Mouse (Mus musculus) adrenal gland (tissue): ENCODE measurements around the gene Pygm.

Experiments
- intact Hi-C: fragments of 180-260 bp; cut with DNase I; formaldehyde crosslinking; loops from one replicate; pipeline ENCODE4 v1.15.1; 2025

Gene Pygm

DNA sequence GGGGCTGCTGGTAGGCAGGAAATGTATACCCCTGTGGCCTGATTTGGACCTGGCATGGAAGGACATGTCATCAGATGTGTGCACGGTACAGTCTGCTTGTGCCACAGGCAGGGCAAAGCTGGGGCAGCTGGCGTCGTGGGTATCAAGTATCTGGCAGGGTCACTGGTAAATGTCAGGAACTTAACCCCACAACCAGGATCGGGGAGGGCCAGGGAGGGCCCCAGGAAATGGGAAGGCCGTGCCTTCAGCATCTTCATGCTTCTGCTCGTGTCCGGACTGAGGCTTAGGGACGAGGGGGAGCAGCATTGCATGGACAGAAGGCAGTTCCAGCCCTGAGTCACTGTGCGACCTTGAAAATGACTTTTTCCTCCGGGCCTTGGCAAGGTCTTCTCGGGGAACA, 755 bp downstream of the Pygm start:
- intact Hi-C loops = no loop called here

DNA sequence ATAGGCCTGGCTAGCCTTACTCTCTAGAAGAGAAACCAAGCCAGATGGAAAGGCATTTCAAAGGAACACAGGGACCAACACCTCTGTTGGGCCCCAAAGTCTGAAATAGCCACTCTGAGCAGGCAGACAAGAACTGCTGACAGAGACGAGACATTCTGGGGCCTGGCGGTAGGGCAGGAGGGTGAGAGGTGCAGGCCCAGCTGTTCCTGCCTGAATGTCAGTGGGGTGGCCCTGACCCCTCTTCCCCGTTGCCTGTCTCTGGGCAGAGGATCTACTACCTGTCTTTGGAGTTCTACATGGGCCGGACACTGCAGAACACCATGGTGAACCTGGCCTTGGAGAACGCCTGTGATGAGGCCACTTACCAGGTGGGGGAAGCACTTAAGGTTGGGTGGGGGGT, 1.2 kb downstream of the Pygm start:
- intact Hi-C loops = no loop called here

DNA sequence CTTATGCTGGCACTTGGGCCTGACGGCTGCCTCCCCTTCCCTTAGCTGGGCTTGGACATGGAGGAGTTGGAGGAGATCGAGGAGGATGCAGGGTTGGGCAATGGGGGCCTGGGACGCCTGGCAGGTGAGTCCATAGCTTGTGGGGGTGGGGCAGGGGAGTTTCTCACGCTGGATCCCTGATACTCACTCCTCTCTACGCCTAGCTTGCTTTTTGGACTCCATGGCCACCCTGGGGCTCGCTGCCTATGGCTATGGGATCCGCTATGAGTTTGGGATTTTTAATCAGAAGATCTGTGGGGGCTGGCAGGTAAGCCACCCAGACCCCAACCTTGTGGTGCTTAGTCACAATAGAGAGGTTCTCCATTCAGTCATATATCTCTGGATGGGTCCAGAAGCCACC, 1.6 kb downstream of the Pygm start:
- intact Hi-C loops = no loop called here

DNA sequence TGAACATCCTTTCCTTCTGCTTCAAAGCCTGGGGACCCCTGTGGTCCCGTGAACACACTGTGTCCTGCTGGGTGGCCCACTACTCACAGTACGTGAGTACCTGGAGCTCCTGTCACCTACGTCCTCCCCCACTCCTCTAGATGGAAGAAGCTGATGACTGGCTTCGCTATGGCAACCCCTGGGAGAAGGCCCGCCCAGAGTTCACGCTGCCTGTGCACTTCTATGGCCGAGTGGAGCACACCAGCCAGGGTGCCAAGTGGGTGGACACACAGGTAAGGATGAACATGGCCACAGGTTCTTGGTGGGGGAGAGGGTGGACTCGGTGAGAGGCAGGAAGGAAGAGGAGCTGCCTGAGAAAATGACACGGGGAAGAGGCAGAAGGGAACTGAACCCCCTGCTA, 2.0 kb downstream of the Pygm start:
- intact Hi-C loops = no loop called here

DNA sequence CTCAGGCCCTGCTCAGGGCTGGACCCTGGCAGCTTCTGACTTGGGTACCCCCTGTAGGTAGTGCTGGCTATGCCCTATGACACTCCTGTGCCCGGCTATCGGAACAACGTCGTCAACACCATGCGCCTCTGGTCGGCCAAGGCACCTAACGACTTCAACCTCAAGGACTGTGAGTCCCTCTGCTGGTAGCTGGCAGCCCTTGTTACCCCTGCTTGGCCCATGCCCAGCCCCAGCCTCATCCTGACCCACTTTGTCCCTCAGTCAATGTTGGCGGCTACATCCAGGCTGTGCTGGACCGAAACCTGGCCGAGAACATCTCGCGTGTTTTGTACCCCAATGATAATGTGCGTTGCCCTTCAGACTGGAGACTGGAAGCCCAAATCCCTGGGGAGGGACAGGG, 3.8 kb downstream of the Pygm start:
- intact Hi-C loops = no loop called here

DNA sequence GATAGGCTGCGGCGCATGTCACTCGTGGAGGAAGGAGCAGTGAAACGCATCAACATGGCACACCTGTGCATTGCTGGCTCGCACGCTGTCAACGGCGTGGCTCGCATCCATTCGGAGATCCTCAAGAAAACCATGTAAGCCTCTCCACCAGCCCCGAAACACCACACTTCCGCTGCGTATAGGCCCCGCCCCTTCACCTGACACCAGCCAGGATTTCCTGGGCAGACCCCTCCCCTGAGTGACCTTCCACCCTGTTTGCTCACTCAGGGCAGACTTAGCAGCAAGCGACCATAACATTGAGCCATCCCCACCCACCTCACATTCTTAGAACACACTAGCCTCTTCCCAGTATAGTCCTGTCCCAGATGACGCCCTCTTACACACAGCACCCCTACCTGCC, 5.6 kb downstream of the Pygm start:
- intact Hi-C loops = no loop called here

DNA sequence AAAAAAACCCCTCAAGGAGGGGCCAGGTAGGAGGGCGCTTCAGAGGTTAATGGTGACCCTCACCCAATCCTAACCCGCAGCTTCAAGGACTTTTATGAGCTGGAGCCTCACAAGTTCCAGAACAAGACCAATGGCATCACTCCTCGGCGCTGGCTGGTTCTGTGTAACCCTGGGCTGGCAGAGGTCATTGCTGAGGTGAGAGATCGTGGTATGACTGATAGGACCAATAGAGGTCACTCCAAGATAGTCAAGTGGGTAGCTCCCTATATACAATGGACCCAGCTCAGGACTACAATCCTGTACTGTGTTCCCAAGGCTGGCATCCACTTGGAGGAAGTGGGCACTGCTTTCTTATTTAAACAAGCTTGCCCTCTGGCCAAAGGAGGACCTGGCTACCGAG, 6.1 kb downstream of the Pygm start:
- intact Hi-C loops = no loop called here

DNA sequence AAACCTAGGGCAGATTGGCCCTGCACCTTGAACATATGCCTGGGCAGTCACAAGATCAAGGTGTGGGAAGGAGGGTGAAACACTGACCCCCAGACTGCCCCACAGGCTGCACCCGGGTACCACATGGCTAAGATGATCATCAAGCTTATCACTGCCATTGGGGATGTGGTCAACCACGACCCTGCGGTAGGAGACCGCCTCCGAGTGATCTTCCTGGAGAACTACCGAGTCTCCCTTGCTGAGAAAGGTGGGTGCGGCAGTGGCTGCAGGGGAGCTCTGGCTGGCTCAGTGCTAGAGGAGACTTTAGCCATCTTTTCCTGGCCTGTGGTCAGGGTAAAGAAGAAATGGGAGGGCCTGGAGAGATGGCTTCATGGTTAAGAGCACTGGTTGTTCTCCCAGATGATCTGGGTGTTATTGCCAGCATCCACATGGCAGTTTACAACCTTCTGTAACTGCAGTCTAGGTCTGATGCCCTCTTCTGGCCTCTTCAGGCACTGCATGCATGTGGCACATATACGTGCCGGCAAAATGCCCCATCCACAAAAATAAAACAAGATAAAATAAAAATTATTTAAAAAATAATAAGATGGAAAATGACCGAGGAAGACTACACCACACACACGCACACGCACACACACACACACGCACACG, 8.7 kb downstream of the Pygm start:
- intact Hi-C loops = no loop called here

DNA sequence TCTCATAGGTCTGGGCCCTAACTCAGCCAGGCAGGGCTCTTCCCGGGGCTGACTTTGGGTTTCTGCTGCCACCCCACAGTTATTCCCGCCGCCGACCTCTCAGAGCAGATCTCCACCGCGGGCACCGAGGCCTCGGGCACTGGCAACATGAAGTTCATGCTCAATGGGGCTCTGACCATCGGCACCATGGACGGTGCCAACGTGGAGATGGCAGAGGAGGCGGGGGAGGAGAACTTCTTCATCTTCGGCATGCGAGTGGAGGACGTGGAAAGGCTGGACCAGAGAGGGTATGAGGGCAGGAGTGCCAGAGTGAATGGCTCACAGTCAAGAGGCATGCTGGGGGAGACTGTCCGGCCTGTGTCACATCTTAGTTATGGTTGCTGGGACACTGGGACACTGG, 9.4 kb downstream of the Pygm start:
- intact Hi-C loops = no loop called here

DNA sequence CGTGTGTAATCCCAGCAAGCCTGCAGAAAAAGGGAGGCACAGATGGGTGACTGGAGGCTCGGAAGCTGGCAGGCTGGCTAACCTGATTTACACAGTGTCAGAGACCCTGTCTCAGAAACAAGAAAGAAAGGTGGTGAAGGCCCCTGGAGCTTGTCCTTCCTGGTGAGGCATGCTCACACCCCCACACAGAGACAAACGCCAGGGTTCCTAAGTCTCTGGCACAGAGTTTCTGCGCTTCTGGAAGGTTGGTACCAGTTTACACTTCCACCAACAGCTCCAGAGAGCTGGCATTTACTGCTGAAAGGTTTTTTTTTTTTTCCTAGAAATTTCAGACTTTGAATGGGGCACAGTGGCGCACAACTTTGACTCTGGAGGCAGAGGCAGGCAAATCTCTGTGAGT, 12.0 kb downstream of the Pygm start:
- intact Hi-C loops = no loop called here

DNA sequence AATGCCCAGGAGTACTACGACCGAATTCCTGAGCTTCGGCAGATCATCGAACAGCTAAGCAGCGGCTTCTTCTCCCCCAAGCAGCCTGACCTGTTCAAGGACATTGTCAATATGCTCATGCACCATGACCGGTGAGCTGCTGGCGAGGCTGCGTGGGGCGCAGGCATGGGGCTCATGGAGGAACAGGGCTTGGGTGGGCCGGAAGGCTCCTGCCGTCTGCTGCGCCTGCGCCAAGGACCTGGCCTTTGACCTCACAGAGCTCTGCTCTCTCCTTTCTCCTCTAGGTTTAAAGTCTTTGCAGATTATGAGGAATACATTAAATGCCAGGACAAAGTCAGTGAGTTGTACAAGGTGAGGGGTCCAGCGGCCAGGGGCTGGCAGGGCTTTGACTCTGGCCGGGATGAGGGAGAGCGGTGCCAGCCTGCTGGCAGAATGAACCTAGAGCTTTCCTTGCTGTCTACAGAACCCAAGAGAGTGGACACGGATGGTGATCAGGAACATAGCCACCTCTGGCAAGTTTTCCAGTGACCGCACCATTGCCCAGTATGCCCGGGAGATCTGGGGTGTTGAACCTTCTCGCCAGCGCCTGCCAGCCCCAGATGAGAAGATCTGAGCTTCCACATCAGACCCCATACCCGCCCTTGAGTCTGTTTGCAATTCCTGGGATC, 13.5 kb downstream of the Pygm start:
- intact Hi-C loops = no loop called here

DNA sequence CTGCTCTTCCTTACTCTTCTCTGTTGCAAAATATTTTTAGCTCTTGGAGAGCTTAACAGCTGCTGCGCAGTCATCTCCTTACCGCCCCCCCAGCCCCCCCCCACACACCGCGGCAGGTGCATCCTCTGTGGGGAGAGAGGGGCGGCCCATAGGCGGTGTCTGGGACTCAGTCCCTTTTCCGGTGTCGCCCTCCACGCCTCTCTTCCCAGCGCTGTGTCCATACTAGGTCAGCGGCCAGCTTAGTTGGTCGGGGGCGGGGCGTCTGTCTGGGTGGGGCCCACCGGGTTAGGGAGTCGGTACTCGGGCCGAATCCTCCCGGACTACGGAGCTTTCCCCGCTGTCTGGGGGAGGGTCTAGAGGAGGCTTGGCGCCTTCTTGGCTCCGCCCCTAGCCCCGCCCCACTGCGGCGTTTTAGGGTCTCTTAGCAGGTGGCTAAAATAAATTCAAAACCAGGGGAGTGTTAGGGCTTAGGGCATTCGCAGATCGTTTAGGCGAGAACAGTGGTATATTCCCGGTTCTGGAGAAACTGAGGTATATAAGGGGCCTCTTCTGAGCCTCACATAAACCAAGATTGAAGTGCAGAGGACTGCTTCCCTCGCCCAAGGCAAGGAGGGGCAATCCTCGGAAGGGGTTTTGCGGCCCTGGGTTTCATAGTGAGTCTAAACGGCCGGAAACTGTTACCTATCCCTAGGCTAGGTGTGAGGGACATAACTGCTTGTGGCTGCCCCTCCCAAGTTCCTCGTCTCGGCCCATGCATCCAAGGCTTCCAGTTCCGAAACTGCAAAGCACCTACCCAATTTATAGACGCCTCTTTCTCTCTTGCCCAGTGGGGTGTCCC, 14.5 kb downstream of the Pygm start:
- intact Hi-C loops = no loop called here

DNA sequence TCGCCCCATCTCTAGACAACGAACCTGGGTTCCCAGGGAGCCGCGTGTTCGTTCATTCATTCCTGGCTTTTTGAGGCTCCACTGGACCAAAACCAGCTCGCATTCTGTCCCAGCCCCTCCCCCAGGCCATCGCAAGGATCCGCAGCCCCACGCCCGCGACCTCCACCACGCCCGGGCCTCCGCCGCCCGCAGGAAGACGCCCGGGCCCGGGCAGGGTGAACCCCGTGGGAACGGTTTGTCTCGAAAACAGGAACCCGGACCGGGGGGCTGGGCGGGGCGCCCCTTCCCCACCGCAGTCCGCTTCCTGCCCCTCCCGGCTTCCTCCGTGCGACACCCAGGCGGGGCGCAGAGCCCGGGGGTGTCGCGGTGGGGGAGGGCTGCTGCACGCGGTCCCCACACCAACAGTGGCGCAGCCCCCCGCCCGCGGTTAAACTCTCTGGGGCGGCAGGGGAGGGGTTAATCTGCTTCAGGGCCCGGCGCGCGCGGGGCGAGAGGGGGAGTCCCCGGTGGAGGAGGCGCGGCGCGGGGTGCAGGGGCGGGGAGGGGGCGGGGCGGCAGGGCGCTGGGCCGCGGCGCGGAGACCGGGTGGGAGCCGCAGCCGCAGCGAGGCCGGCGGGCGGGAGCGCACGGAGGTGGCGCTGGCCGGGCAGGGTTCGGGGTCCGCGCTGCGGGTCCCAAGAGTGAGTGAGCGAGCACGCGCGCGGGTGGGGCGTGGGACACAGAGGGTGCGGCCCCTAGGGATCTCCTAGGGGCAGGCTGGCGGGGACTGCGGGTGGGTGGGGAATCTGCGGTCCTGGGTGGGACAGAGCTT, 15.3 kb downstream of the Pygm start, which contains the start of gene Rasgrp2:
Gene Rasgrp2, plus strand, starts transcription at position 56 of the 811 bp plus-strand sequence.
- intact Hi-C loops = no loop called here

DNA sequence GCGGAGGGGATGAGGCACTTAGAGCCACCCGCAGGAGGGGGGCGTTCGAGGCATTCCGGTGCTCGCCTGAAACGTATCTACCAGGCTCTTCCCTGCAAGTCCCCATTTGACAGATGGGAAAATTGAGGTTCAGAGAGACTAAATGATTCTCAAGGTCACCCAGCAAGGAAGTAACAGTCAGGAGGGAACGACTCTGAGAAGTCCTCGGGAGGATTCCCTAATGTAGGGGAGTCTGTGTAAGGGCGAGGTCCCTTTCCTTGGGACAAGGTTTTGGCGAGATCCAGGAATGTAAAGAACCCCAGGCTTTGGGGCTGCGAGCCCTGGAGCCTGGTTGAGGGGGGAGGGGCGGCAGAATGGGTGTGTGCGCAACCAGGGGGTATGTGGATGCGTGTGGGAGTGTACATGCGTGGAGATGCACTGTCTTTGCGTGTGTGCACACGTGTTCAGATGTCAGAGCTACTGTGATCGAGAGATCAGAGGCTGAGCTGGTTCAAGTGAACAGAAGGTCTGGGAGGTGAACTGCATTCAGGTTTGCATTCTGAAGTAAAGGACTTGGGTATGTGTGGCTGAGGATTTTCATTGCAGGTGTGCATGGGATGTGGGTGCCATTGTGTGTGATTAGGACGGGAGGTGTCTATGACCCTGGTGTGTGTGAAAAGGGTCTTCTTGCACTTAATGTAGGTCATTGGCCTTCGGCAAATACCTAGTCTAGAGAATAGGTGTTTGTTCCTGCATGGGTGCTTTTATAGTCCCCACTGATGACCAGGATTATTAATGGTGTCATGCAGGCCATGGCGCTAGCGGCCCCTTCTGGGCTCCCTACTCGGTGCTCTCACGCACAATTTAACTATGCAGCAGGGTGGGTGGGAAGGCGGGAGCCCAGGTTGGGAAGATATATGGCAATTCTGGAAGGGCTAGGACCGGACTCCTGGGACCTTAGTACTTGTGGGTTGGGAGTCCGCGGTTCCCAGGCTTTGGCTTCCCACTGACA, 16.2 kb downstream of the Pygm start:
- intact Hi-C loops = loop anchor here (1.0 kb wide), 1 partner anchor 52 kb away; no protein-coding TSS in a partner anchor

DNA sequence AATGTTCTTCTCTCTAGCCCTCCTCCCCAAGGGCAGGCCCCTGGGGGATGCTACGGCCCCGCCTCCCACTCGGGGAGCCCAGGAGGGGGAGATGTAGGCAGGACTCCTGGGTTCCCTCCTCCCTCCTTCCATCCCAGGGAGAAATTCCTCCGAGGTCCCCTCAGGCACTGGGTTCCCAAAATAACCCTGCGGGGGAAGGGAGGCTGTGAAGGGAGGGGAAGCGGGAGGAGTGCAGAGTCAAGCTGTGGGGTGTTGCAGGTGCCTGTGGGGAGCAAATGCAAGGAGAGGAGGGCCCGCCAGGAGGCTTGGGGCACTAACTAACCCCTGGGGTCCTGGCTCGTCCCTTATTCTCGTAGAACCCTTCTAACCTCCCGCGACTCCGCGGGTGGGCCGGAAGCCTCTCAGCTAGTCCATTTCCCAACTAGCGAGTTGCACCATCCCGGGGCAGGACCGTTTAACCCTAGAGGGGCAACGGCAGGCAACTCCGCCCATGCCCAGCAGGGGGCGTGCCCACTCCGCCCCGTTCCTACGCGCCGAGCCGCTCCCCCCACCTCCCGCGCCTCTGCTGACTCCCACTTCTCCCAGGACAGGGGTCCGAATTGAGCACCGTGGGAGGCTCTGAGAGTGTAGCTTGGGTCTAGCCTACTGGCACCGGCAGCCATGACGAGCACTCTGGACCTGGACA, 17.1 kb downstream of the Pygm start:
- intact Hi-C loops = loop anchor here (1.0 kb wide), 1 partner anchor 51 kb away; no protein-coding TSS in a partner anchor

DNA sequence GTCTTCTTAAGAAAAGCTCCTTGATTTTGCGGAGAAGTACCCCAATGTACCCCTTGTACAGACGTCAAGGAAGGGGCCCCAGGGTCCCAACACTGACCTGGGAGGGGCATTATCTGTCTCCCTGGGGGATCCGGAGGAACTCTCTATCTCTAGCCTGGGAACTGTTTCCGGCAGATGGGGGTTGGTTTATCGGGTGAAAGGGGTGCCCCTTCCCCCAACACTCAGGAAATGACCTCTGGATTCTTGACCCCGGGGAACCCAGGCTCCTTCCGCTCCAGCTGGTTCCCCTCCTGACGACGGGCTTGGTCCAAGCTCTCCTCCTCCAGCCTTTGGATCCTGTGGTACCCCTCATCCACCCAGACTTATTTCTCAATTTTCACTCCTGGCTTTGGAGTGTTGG, 17.8 kb downstream of the Pygm start:
- intact Hi-C loops = loop anchor here (1.0 kb wide), 1 partner anchor 50 kb away; no protein-coding TSS in a partner anchor

DNA sequence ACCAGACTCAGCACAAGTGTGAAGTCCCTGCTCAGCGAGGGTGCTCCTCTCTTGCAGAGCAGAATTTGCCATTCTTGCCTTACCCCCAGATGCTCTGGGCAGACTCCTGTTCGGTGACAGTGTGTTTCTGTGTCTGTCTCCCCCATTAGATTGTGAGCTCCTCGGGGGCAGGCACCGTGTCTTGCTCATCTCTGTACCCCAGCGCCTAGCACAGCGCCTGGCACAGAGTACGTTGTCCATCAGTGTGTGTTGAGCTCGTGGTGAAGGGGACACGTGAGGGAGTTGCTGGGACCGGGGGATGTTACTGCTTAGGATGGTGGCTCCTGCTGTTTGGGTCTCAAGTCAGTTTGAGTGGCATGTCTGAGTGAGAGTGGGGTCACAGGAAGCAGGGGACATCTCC, 19.7 kb downstream of the Pygm start:
- intact Hi-C loops = no loop called here

DNA sequence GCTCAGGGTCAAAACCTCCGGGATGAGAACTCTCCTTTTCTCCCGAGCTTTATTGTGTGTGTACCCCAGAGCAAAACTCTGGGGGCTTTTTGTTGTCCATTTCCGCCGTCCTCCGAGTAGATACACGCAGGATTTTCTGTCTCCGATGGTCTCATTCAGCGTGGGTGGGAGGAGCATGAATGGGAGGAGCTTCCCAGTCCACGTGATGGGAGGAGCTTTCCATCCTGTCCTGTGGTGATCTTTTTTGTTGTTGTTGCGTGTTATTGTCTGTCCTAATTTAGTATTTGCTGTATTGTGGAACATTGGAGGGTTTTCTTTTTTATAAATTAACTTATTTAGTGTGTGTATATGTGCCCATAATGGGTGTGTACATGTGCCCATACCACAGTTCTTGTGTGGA, 21.2 kb downstream of the Pygm start:
- intact Hi-C loops = no loop called here

DNA sequence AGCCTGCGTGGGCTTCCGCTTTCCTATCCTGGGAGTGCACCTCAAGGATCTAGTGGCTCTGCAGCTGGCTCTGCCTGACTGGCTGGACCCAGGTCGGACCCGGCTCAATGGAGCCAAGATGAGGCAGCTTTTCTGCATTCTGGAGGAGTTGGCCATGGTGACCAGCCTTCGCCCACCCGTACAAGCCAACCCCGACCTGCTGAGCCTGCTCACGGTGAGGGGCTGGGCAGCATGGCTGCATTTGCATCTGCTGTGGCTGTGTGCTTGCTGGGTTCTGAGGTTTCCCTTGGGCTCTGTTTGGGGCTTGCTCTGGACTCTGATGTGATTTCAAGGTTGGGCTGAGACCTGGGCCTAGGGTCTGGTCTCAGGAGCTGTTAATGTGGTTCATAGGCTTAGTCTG, 22.9 kb downstream of the Pygm start:
- intact Hi-C loops = no loop called here
